Mouse (Mus musculus): Measurements from ENCODE around the gene Adck1.

GRCm38 (mm10) chr12:88433171-88433570 lies 72.8 kb downstream of the Adck1 start:
- TF ChIP-seq CTCF (IDR thresholded peaks at IDR 0.05; ENCODE audit: low read depth, low read length) (no peak), POLR2A (IDR thresholded peaks at IDR 0.05; ENCODE audit: extremely low read depth, insufficient read depth, low read length) (no peak)

All from liver, adult 2 months (tissue).